Mouse (Mus musculus) left cerebral cortex, adult 18-20 months (tissue): ENCODE data around the gene Atf6. TPM values are rescaled to one million over a fixed set of nuclear protein-coding genes. Genes with fewer than 3 reads are reported as not detected.

ENCODE experiments used
- DNase-seq, 2 experiments: peaks; one replicate each; pipeline ENCODE4 v3.0.0; 2021 to 2022; ENCODE audit warnings: low spot score in 2 of 2, mixed read lengths in 1 of 2
- total RNA-seq, 2 experiments: library from RNA; stranded (reverse); gene quantifications; 2 replicates each; pipeline ENCODE4 v1.2.3; 2021

The Atf6 gene
- total RNA-seq, 2 experiments from 2014 or later, result 47.1 to 50.7 TPM

GRCm38 (mm10) chr1:170717241-170717828 lies 150.2 kb downstream of the Atf6 start:
- DNase-seq, result no peak

- DNase-seq, result no peak
These were observed 155.8 kb downstream of the Atf6 start for GRCm38 (mm10) chr1:170711731-170712130.

GRCm38 (mm10) chr1:170709969-170710368 lies 157.6 kb downstream of the Atf6 start:
- DNase-seq, result no peak

- no peak for DNase-seq
These were observed 158.1 kb downstream of the Atf6 start for GRCm38 (mm10) chr1:170709481-170709880.

GRCm38 (mm10) chr1:170709034-170709433 lies 158.5 kb downstream of the Atf6 start:
- DNase-seq, result no peak

- DNase-seq, result no peak
These were observed 161.5 kb downstream of the Atf6 start for GRCm38 (mm10) chr1:170706046-170706445.

- no peak for DNase-seq
These were observed 162.5 kb downstream of the Atf6 start for GRCm38 (mm10) chr1:170704911-170705594.

GRCm38 (mm10) chr1:170704103-170704502 lies 163.5 kb downstream of the Atf6 start:
- no peak for DNase-seq

GRCm38 (mm10) chr1:170702958-170703357 lies 164.6 kb downstream of the Atf6 start:
- DNase-seq, result no peak

GRCm38 (mm10) chr1:170702263-170702662 lies 165.3 kb downstream of the Atf6 start:
- no peak for DNase-seq

- DNase-seq, result no peak
These were observed 166.0 kb downstream of the Atf6 start for GRCm38 (mm10) chr1:170701582-170701981.

GRCm38 (mm10) chr1:170701178-170701577 lies 166.4 kb downstream of the Atf6 start:
- DNase-seq, result no peak

GRCm38 (mm10) chr1:170700496-170701027 lies 167.0 kb downstream of the Atf6 start:
- no peak for DNase-seq

GRCm38 (mm10) chr1:170699553-170699952 lies 168.0 kb downstream of the Atf6 start:
- DNase-seq, result no peak

- DNase-seq, result no peak
These were observed 168.8 kb downstream of the Atf6 start for GRCm38 (mm10) chr1:170698771-170699170.

GRCm38 (mm10) chr1:170697771-170698356 lies 169.7 kb downstream of the Atf6 start:
- DNase-seq, result no peak

- DNase-seq, result no peak
These were observed 170.6 kb downstream of the Atf6 start for GRCm38 (mm10) chr1:170696996-170697395.

GRCm38 (mm10) chr1:170695326-170695725 lies 172.2 kb downstream of the Atf6 start:
- no peak for DNase-seq

- no peak for DNase-seq
These were observed 172.7 kb downstream of the Atf6 start for GRCm38 (mm10) chr1:170694821-170695291.

- DNase-seq, result no peak
These were observed 176.3 kb downstream of the Atf6 start for GRCm38 (mm10) chr1:170691301-170691700.

- DNase-seq, result no peak
These were observed 177.8 kb downstream of the Atf6 start for GRCm38 (mm10) chr1:170689773-170690172.

- DNase-seq, result no peak
These were observed 183.7 kb downstream of the Atf6 start for GRCm38 (mm10) chr1:170683863-170684262.
